Mouse (Mus musculus) olfactory bulb, adult 2 months (tissue): Measurements from ENCODE around the gene Rnf141.

ENCODE experiments used
- CTCF ChIP-seq: fragments of 200-500 bp; IDR thresholded peaks from 2 replicates; pipeline ENCODE4 v1.5.1; 2012; ENCODE audit warnings: low read depth, mild to moderate bottlenecking, low read length, moderate library complexity; ENCODE audit not compliant: insufficient read depth
- POLR2A ChIP-seq: fragments of 200-500 bp; IDR thresholded peaks from 2 replicates; pipeline ENCODE4 v1.6.1; 2012; ENCODE audit warnings: mild to moderate bottlenecking, low read depth, low read length, moderate library complexity; ENCODE audit not compliant: insufficient read depth

DNA sequence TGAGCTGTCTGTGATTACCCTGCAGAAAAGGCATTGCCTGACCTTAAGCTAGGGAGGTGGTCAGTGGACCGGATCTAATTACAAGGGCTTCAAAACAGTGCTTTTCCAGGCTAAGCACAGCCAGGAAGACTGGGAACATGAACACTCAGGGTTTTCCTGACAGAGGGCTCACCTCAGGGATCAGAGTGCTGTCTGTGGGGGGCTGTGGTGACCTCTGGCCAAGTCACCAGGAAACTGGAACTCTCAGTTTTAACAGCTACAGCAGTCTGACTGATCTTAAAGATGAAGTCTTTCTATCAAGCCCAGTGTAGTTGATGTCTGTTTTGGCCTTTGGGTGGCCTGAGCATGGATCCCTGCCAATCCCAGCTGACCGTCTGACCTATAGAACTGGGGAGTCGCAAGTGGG is 58.5 kb downstream of the Rnf141 start:
- no peak for TF ChIP-seq CTCF
- TF ChIP-seq POLR2A, result no peak
